Mouse (Mus musculus): ENCODE measurements around the gene Lrrfip1. TPM values are rescaled to one million over a fixed set of nuclear protein-coding genes. Genes with fewer than 3 reads are reported as not detected.

The Lrrfip1 gene
- total RNA-seq, 1 experiment: 31.5 TPM

DNA sequence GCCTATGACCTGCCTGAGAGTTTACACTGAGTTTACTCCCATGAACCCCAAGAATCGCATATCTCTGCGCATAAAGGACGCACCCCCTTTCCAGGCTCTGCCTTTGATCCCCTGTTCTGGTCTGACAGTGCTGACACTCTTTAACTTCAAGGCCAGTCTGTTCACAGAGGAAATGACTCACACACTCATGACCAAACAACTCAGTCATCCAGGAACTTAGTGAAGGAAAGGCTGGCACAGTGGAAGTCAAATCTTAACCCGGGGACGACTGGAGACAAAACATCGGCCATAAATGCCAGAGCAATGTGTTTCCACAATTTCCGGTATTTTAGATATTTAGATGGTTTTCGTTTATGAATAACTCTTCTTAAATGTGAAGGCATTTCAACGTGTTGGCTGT, 25.4 kb downstream of the Lrrfip1 start:
- no peak for DNase-seq (ENCODE audit: low read depth, low spot score)
- Histone ChIP-seq H3K9ac (ENCODE audit: insufficient read depth, low read depth, low read length, poor library complexity, severe bottlenecking) (no peak overlapping the region), H3K9me3 (ENCODE audit: control insufficient read depth, insufficient read depth, low read depth, low read length) (no peaks in the 10 kb centered on the region), H3K4me3 (ENCODE audit: insufficient read depth in 1 of 2, low read depth in 1 of 2, low read length in 2 of 2, poor library complexity in 1 of 2, severe bottlenecking in 1 of 2) (no peak overlapping the region), H3K4me1 (ENCODE audit: control insufficient read depth in 2 of 2, insufficient read depth in 2 of 2, low read length in 2 of 2, poor library complexity in 1 of 2) (no peaks in the 10 kb centered on the region), H3K36me3 (ENCODE audit: control insufficient read depth, insufficient read depth, low read length, poor library complexity, severe bottlenecking) (no peaks in the 10 kb centered on the region), H3K27ac (ENCODE audit: insufficient read depth, low read depth, low read length, poor library complexity, severe bottlenecking) (no peak overlapping the region)
- in situ Hi-C loops (cut with MboI; ENCODE audit: low sequenced_read_pairs in 2 of 2, unreplicated experiment in 2 of 2): no loop called here
- TF ChIP-seq HCFC1 (IDR thresholded peaks at IDR 0.05; ENCODE audit: borderline replicate concordance, insufficient read depth, low read length) (no peak), ZNF384 (IDR thresholded peaks at IDR 0.05; ENCODE audit: low read depth, low read length) (no peak), MAFK (IDR thresholded peaks at IDR 0.05; ENCODE audit: insufficient read depth, low read depth, low read length) (no peak), CHD2 (IDR thresholded peaks at IDR 0.05; ENCODE audit: low read depth, low read length) (no peak), ZC3H11A (IDR thresholded peaks at IDR 0.05; ENCODE audit: borderline replicate concordance, low read depth, low read length) (no peak)

DNA sequence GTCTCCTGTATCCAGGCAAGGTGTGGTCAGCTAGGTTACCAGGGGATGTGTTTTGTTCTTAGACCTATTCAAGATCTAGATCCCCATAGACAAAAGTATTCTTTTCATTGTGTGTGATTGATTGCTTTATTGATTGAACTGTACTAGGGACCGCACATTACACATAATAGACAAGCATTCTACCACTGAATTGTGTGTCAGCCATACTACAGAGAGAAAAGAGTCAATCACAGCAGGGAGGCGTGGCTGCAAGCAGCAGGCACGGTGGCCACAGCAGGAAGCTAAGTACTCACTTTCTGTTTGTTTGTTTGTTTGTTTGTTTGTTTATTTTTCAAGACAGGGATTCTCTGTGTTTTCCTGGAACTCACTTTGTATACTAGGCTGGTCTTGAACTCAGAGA, 25.9 kb downstream of the Lrrfip1 start:
- Histone ChIP-seq H3K4me3 (ENCODE audit: insufficient read depth in 1 of 2, low read depth in 1 of 2, low read length in 2 of 2, poor library complexity in 1 of 2, severe bottlenecking in 1 of 2) (no peak overlapping the region), H3K27ac (ENCODE audit: insufficient read depth, low read depth, low read length, poor library complexity, severe bottlenecking) (no peak overlapping the region), H3K9ac (ENCODE audit: insufficient read depth, low read depth, low read length, poor library complexity, severe bottlenecking) (no peak overlapping the region), H3K36me3 (ENCODE audit: control insufficient read depth, insufficient read depth, low read length, poor library complexity, severe bottlenecking) (no peaks in the 10 kb centered on the region), H3K9me3 (ENCODE audit: control insufficient read depth, insufficient read depth, low read depth, low read length) (no peaks in the 10 kb centered on the region), H3K4me1 (ENCODE audit: control insufficient read depth in 2 of 2, insufficient read depth in 2 of 2, low read length in 2 of 2, poor library complexity in 1 of 2) (no peaks in the 10 kb centered on the region)
- no peak for DNase-seq (ENCODE audit: low read depth, low spot score)
- no peak for TF ChIP-seq ZNF384 (IDR thresholded peaks at IDR 0.05; ENCODE audit: low read depth, low read length)
- TF ChIP-seq CHD2 (IDR thresholded peaks at IDR 0.05; ENCODE audit: low read depth, low read length): no peak
- TF ChIP-seq ZC3H11A (IDR thresholded peaks at IDR 0.05; ENCODE audit: borderline replicate concordance, low read depth, low read length): no peak
- TF ChIP-seq HCFC1 (IDR thresholded peaks at IDR 0.05; ENCODE audit: borderline replicate concordance, insufficient read depth, low read length): no peak
- TF ChIP-seq MAFK (IDR thresholded peaks at IDR 0.05; ENCODE audit: insufficient read depth, low read depth, low read length): no peak
- in situ Hi-C loops (cut with MboI; ENCODE audit: low sequenced_read_pairs in 2 of 2, unreplicated experiment in 2 of 2): no loop called here

DNA sequence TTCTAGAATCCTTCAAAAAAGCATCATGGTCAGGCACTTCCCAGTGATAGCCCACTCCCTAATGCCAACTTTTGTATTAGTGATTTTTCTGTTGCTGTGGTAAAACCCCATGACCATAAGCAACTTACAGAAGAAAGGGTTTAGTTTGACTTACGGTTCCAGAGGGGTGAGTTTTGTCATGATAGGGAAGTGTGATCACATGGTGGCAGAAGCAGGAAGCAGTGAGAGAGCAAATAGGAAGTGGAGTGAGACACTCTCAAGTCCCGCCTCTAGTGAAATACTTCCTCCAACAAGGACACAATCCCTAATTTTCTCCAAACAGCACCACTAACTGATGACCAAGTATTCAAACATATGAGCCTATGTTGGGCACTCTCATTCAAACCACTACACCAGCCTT, 28.4 kb downstream of the Lrrfip1 start:
- in situ Hi-C loops (cut with MboI; ENCODE audit: low sequenced_read_pairs in 2 of 2, unreplicated experiment in 2 of 2): no loop called here
- no peak overlapping the region for H3K27ac ChIP-seq (ENCODE audit: insufficient read depth, low read depth, low read length, poor library complexity, severe bottlenecking)
- H3K4me3 ChIP-seq (ENCODE audit: insufficient read depth in 1 of 2, low read depth in 1 of 2, low read length in 2 of 2, poor library complexity in 1 of 2, severe bottlenecking in 1 of 2): no peak overlapping the region
- TF ChIP-seq HCFC1 (IDR thresholded peaks at IDR 0.05; ENCODE audit: borderline replicate concordance, insufficient read depth, low read length): no peak
- no peak for TF ChIP-seq ZC3H11A (IDR thresholded peaks at IDR 0.05; ENCODE audit: borderline replicate concordance, low read depth, low read length)
- no peak for TF ChIP-seq CHD2 (IDR thresholded peaks at IDR 0.05; ENCODE audit: low read depth, low read length)
- no peak for TF ChIP-seq MAFK (IDR thresholded peaks at IDR 0.05; ENCODE audit: insufficient read depth, low read depth, low read length)
- TF ChIP-seq ZNF384 (IDR thresholded peaks at IDR 0.05; ENCODE audit: low read depth, low read length): no peak
- no peaks in the 10 kb centered on the region for H3K4me1 ChIP-seq (ENCODE audit: control insufficient read depth in 2 of 2, insufficient read depth in 2 of 2, low read length in 2 of 2, poor library complexity in 1 of 2)
- H3K9ac ChIP-seq (ENCODE audit: insufficient read depth, low read depth, low read length, poor library complexity, severe bottlenecking): no peak overlapping the region
- no peaks in the 10 kb centered on the region for H3K36me3 ChIP-seq (ENCODE audit: control insufficient read depth, insufficient read depth, low read length, poor library complexity, severe bottlenecking)
- no peak for DNase-seq (ENCODE audit: low read depth, low spot score)
- peaks cover 3% of the 10 kb centered on the region; the same call in 1 of the 2 replicates for H3K9me3 ChIP-seq (ENCODE audit: control insufficient read depth, insufficient read depth, low read depth, low read length)

DNA sequence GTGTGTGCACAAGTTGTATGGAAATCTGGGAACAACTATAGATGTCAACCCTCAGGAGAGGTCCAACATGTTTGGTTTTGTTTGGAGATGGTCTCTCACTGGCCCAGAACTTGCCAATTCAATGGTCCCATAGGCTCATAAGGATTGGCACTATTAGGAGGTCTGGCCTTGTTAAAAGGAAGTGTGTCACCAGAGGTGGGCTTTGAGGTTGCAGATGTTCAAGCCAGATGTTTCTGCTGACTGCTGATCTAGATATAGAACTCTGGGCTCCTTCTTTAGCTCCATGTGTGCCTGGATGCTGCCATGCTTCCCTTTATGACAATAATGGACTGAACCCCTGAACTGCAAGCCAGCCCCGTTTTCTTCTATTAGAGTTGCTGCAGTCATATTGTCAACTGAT, 31.8 kb downstream of the Lrrfip1 start:
- Histone ChIP-seq H3K27ac (ENCODE audit: insufficient read depth, low read depth, low read length, poor library complexity, severe bottlenecking) (no peak overlapping the region), H3K4me1 (ENCODE audit: control insufficient read depth in 2 of 2, insufficient read depth in 2 of 2, low read length in 2 of 2, poor library complexity in 1 of 2) (no peaks in the 10 kb centered on the region), H3K4me3 (ENCODE audit: insufficient read depth in 1 of 2, low read depth in 1 of 2, low read length in 2 of 2, poor library complexity in 1 of 2, severe bottlenecking in 1 of 2) (no peak overlapping the region), H3K9ac (ENCODE audit: insufficient read depth, low read depth, low read length, poor library complexity, severe bottlenecking) (no peak overlapping the region), H3K36me3 (ENCODE audit: control insufficient read depth, insufficient read depth, low read length, poor library complexity, severe bottlenecking) (no peaks in the 10 kb centered on the region), H3K9me3 (ENCODE audit: control insufficient read depth, insufficient read depth, low read depth, low read length) (peaks cover 3% of the 10 kb centered on the region; the same call in 1 of the 2 replicates)
- no peak for TF ChIP-seq ZC3H11A (IDR thresholded peaks at IDR 0.05; ENCODE audit: borderline replicate concordance, low read depth, low read length)
- TF ChIP-seq HCFC1 (IDR thresholded peaks at IDR 0.05; ENCODE audit: borderline replicate concordance, insufficient read depth, low read length): no peak
- no peak for TF ChIP-seq CHD2 (IDR thresholded peaks at IDR 0.05; ENCODE audit: low read depth, low read length)
- no peak for TF ChIP-seq MAFK (IDR thresholded peaks at IDR 0.05; ENCODE audit: insufficient read depth, low read depth, low read length)
- TF ChIP-seq ZNF384 (IDR thresholded peaks at IDR 0.05; ENCODE audit: low read depth, low read length): no peak
- in situ Hi-C loops (cut with MboI; ENCODE audit: low sequenced_read_pairs in 2 of 2, unreplicated experiment in 2 of 2): no loop called here
- DNase-seq (ENCODE audit: low read depth, low spot score): no peak

DNA sequence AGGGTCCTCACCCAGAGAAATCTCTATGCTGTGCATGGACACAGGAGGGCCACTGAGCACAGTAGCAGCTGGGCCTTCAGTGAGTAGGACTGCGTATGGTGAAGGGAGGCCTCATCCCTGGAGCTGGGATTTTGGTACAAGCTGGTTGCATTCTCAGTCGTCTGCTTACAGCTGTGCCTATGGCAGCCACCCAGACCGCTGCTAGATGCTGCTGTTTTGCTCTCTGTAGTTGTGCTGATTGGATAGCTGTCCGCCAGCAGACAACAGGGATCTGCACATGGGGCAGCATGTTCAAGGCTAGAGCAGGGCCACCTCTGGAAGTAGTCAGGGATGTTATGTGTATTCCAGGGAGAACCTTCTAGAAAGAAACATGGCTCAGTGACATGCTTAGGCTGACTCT, 33.0 kb downstream of the Lrrfip1 start:
- no peaks in the 10 kb centered on the region for H3K4me1 ChIP-seq (ENCODE audit: control insufficient read depth in 2 of 2, insufficient read depth in 2 of 2, low read length in 2 of 2, poor library complexity in 1 of 2)
- H3K9ac ChIP-seq (ENCODE audit: insufficient read depth, low read depth, low read length, poor library complexity, severe bottlenecking): no peak overlapping the region
- no peak overlapping the region for H3K4me3 ChIP-seq (ENCODE audit: insufficient read depth in 1 of 2, low read depth in 1 of 2, low read length in 2 of 2, poor library complexity in 1 of 2, severe bottlenecking in 1 of 2)
- no peak for DNase-seq (ENCODE audit: low read depth, low spot score)
- H3K36me3 ChIP-seq (ENCODE audit: control insufficient read depth, insufficient read depth, low read length, poor library complexity, severe bottlenecking): no peaks in the 10 kb centered on the region
- in situ Hi-C loops (cut with MboI; ENCODE audit: low sequenced_read_pairs in 2 of 2, unreplicated experiment in 2 of 2): no loop called here
- H3K27ac ChIP-seq (ENCODE audit: insufficient read depth, low read depth, low read length, poor library complexity, severe bottlenecking): no peak overlapping the region
- no peak for TF ChIP-seq ZC3H11A (IDR thresholded peaks at IDR 0.05; ENCODE audit: borderline replicate concordance, low read depth, low read length)
- TF ChIP-seq CHD2 (IDR thresholded peaks at IDR 0.05; ENCODE audit: low read depth, low read length): no peak
- TF ChIP-seq HCFC1 (IDR thresholded peaks at IDR 0.05; ENCODE audit: borderline replicate concordance, insufficient read depth, low read length): no peak
- no peak for TF ChIP-seq ZNF384 (IDR thresholded peaks at IDR 0.05; ENCODE audit: low read depth, low read length)
- no peak for TF ChIP-seq MAFK (IDR thresholded peaks at IDR 0.05; ENCODE audit: insufficient read depth, low read depth, low read length)
- H3K9me3 ChIP-seq (ENCODE audit: control insufficient read depth, insufficient read depth, low read depth, low read length): peaks cover 3% of the 10 kb centered on the region; the same call in 1 of the 2 replicates

Data from ES-E14 (cell line).